Mouse (Mus musculus): ENCODE results near the gene Mipep.

Gene Mipep

GRCm38 (mm10) chr14:60767884-60768283 is 16.5 kb upstream of the Mipep start, which contains the start of gene C1qtnf9:
Gene C1qtnf9, plus strand, starts transcription at chr14:60768134.
- DNase-seq (ENCODE audit: low read depth, low spot score) = no peak
- H3K27me3 ChIP-seq (ENCODE audit: control insufficient read depth, insufficient read depth, low read length, poor library complexity, severe bottlenecking) = no peaks in the 10 kb centered on the region
- H3K36me3 ChIP-seq (ENCODE audit: control insufficient read depth, insufficient read depth, low read length, poor library complexity, severe bottlenecking) = no peaks in the 10 kb centered on the region

DNA sequence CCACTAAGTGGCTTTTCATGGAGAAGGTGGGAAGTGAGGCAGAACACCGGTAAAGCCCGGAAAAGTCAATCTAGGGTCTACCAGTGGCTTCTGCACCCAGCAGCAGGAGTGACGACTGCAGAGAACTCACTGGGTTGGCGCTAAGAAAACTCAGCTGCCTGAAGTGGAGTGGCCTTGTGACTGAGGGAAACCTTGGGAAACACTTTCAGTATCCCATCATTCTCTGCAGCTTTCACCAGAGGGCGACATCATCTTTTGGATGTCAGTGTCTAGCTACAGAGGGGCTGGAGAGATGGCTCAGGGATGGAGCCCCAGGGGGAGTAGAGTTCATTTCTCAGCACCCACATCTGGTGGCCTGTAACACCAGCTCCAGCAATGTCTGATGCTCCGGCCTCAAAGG is 15.0 kb upstream of the Mipep start:
- no peak for DNase-seq (ENCODE audit: low read depth, low spot score)
- Histone ChIP-seq H3K27me3 (ENCODE audit: control insufficient read depth, insufficient read depth, low read length, poor library complexity, severe bottlenecking) (no peaks in the 10 kb centered on the region), H3K36me3 (ENCODE audit: control insufficient read depth, insufficient read depth, low read length, poor library complexity, severe bottlenecking) (no peaks in the 10 kb centered on the region)

GRCm38 (mm10) chr14:60770594-60770993 is 13.8 kb upstream of the Mipep start:
- no peak for DNase-seq (ENCODE audit: low read depth, low spot score)
- no peaks in the 10 kb centered on the region for H3K27me3 ChIP-seq (ENCODE audit: control insufficient read depth, insufficient read depth, low read length, poor library complexity, severe bottlenecking)

DNA sequence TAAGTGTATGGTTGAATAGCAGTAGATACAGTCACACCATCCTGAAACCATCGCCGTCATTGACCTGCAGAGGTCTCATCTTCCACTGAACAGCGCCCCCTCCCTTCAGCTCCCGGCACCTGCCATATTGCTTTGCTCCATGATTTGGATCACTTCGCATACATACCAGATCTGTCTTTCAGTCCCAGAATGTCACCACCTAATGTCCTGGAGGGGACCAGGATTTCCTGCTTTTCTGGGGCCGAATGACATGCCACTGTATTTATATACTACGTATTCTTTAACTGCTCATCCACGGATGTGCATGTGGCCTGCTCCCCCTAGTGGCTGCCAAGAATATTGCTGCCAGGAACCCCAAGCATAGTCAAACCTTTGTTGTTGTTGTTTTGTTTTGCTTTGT is 13.3 kb upstream of the Mipep start:
- Histone ChIP-seq H3K27me3 (ENCODE audit: control insufficient read depth, insufficient read depth, low read length, poor library complexity, severe bottlenecking) (no peaks in the 10 kb centered on the region), H3K36me3 (ENCODE audit: control insufficient read depth, insufficient read depth, low read length, poor library complexity, severe bottlenecking) (no peaks in the 10 kb centered on the region)
- peak; percentile 81 for DNase-seq (ENCODE audit: low read depth, low spot score)

More at GRCm38 (mm10) chr14:60770594-60770993, 13.8 kb upstream of the Mipep start:
- H3K36me3 ChIP-seq (ENCODE audit: control insufficient read depth, insufficient read depth, low read length, poor library complexity, severe bottlenecking) = no peaks in the 10 kb centered on the region

DNA sequence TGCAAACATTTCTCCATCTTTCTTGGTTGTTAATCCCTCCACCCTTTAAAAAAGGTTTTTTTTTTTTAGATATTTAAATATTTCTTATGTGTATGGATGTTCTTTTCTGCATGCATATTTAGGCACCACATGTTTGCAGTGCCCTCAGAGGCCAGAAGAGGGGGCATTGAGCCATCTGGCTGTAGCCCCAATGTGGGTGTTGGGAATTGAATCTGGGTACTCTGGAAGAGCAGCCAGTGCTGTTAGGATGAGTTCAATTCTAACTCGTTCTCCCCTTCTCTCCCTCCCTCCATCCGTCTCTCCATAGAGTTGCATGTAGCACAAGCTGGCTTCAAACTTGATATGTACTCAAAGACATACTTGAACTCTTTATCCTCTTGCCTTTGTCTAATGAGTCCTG is 10.9 kb upstream of the Mipep start:
- Histone ChIP-seq H3K36me3 (ENCODE audit: control insufficient read depth, insufficient read depth, low read length, poor library complexity, severe bottlenecking) (no peaks in the 10 kb centered on the region), H3K27me3 (ENCODE audit: control insufficient read depth, insufficient read depth, low read length, poor library complexity, severe bottlenecking) (no peaks in the 10 kb centered on the region)
- DNase-seq (ENCODE audit: low read depth, low spot score) = peak; percentile 24

- Histone ChIP-seq H3K27me3 (ENCODE audit: control insufficient read depth, insufficient read depth, low read length, poor library complexity, severe bottlenecking) (no peaks in the 10 kb centered on the region), H3K36me3 (ENCODE audit: control insufficient read depth, insufficient read depth, low read length, poor library complexity, severe bottlenecking) (no peaks in the 10 kb centered on the region)
- DNase-seq (ENCODE audit: low read depth, low spot score) = no peak
Measured at GRCm38 (mm10) chr14:60776521-60776920, 7.9 kb upstream of the Mipep start.

GRCm38 (mm10) chr14:60777485-60777919 is 6.9 kb upstream of the Mipep start:
- Histone ChIP-seq H3K27me3 (ENCODE audit: control insufficient read depth, insufficient read depth, low read length, poor library complexity, severe bottlenecking) (no peaks in the 10 kb centered on the region), H3K36me3 (ENCODE audit: control insufficient read depth, insufficient read depth, low read length, poor library complexity, severe bottlenecking) (no peaks in the 10 kb centered on the region)
- DNase-seq (ENCODE audit: low read depth, low spot score) = no peak

DNA sequence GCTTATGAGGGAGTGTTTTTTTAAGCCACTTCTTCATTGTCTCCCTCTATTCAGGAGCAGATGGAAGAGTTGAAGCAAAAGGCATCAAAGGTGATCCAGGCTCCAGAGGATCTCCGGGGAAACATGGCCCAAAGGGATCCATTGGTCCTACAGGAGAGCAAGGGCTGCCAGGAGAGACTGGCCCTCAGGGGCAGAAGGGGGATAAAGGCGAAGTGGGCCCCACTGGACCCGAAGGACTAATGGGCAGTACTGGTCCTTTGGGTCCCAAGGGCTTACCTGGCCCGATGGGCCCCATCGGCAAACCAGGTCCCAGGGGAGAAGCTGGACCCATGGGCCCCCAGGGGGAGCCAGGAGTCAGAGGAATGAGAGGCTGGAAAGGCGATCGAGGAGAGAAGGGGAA is 5.2 kb upstream of the Mipep start:
- DNase-seq (ENCODE audit: low read depth, low spot score) = no peak
- Histone ChIP-seq H3K27me3 (ENCODE audit: control insufficient read depth, insufficient read depth, low read length, poor library complexity, severe bottlenecking) (no peaks in the 10 kb centered on the region), H3K36me3 (ENCODE audit: control insufficient read depth, insufficient read depth, low read length, poor library complexity, severe bottlenecking) (no peaks in the 10 kb centered on the region)

DNA sequence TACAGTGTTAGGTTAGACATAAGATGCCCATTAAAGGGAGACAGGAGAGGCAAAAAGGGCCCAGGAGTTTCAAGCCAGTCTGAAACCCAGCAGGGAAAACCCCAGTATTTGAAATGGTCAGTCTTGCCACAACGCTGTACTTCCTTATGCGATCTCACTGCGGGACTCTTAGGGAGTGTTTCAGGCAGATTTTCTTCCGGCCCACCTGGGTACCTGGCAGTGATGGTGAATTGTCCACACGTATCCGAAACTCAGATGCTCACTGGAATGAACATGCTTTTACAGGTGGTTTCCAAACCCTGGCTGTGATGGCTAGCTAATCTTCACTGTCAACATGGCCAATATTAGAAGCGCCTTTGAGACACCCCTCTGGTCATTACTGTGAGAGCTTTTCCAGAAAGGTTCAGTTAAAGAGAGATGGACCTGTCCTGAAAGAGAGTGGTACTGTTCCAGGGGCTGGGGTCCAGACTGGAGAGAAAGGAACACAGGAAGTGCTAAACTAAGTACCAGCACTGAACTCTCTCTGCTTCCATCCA is 2.2 kb upstream of the Mipep start:
- H3K27me3 ChIP-seq (ENCODE audit: control insufficient read depth, insufficient read depth, low read length, poor library complexity, severe bottlenecking) = no peaks in the 10 kb centered on the region

GRCm38 (mm10) chr14:60783196-60783595 is 1.2 kb upstream of the Mipep start:
- no peaks in the 10 kb centered on the region for H3K36me3 ChIP-seq (ENCODE audit: control insufficient read depth, insufficient read depth, low read length, poor library complexity, severe bottlenecking)
- no peak for DNase-seq (ENCODE audit: low read depth, low spot score)

More for the DNA sequence above, 2.2 kb upstream of the Mipep start:
- no peak for DNase-seq (ENCODE audit: low read depth, low spot score)
- no peaks in the 10 kb centered on the region for H3K36me3 ChIP-seq (ENCODE audit: control insufficient read depth, insufficient read depth, low read length, poor library complexity, severe bottlenecking)

GRCm38 (mm10) chr14:60790103-60790502 is 5.7 kb downstream of the Mipep start:
- Histone ChIP-seq H3K36me3 (ENCODE audit: control insufficient read depth, insufficient read depth, low read length, poor library complexity, severe bottlenecking) (peaks cover 2% of the 10 kb centered on the region), H3K27me3 (ENCODE audit: control insufficient read depth, insufficient read depth, low read length, poor library complexity, severe bottlenecking) (no peaks in the 10 kb centered on the region)
- DNase-seq (ENCODE audit: low read depth, low spot score) = peak; percentile 78

More at GRCm38 (mm10) chr14:60783196-60783595, 1.2 kb upstream of the Mipep start:
- H3K27me3 ChIP-seq (ENCODE audit: control insufficient read depth, insufficient read depth, low read length, poor library complexity, severe bottlenecking) = no peaks in the 10 kb centered on the region

DNA sequence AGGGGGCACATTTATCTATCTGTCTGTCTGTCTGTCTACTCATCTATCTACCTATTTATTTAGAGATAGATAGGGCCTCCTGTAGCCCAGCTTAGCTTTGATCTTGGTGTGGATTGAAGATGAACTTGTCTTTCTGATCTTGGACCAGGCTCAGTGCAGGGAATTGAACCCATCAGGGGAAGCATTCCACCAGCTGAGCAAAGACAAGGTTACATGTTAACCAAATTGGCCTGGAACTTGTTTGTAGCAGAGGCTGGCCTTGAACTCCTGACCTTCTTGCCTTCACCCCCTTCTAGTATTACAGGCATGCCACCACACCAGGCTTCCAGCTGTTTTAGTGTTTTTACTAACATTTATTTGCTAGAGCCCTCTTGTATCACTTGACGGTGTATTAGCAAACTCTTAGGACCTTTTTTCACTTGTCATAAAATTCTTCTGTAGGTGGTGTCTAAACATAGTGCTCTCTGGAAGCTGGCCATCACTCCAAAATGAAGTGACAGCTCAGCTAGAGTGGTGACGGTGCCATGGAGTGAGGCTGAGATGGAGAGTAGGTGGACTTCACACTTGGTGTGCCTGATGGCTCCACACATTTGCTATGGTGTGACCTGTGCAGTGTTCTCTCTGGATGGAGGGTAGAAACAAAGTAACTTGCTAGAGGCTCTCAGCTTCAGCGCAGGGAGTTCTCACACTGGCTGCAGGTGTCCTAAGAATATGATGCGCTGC is 12.4 kb downstream of the Mipep start:
- peaks cover 1% of the 10 kb centered on the region; the same call in 1 of the 2 replicates for H3K36me3 ChIP-seq (ENCODE audit: control insufficient read depth, insufficient read depth, low read length, poor library complexity, severe bottlenecking)
- H3K27me3 ChIP-seq (ENCODE audit: control insufficient read depth, insufficient read depth, low read length, poor library complexity, severe bottlenecking) = no peaks in the 10 kb centered on the region
- DNase-seq (ENCODE audit: low read depth, low spot score) = no peak

DNA sequence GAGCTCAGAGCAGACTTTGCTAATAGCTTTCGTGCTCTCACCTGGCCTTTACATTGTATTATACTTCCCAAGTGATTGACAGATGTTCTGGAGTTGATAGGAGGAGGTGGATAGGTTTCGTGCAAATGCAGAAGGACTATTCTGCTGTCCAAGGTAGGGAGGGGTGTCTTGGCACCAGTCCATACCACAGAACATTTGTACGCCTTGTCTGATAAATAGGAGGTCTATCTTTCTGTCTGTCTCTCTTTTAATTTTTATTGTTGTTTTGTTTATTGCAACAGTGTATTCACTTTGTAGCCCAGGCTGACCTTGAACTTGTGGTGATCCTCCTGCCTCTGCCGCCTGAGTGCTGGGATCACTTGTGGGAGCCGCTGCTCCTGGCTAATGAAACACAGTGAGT is 13.2 kb downstream of the Mipep start:
- H3K27me3 ChIP-seq (ENCODE audit: control insufficient read depth, insufficient read depth, low read length, poor library complexity, severe bottlenecking) = no peaks in the 10 kb centered on the region
- DNase-seq (ENCODE audit: low read depth, low spot score) = no peak
- peaks cover 3% of the 10 kb centered on the region; the same call in 1 of the 2 replicates for H3K36me3 ChIP-seq (ENCODE audit: control insufficient read depth, insufficient read depth, low read length, poor library complexity, severe bottlenecking)

DNA sequence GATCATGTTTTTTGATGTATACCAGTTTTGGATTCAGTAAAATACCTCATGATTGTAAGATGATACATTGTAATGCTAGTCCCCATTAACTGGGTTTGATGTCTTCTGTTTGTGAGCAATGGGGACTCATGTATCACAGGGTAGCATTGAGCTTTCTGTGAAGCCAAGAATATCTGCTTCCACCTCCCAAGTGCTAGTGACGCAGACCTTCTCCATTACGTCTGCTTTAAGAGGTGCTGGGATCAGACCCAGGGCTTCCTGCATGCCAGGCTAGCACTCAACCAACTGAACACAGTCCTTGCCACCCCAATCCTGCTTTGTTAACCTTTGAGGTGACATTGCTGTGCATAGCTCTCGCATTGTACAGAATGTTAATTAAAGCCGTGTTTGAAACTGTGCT is 14.3 kb downstream of the Mipep start:
- no peak for DNase-seq (ENCODE audit: low read depth, low spot score)
- Histone ChIP-seq H3K27me3 (ENCODE audit: control insufficient read depth, insufficient read depth, low read length, poor library complexity, severe bottlenecking) (no peaks in the 10 kb centered on the region), H3K36me3 (ENCODE audit: control insufficient read depth, insufficient read depth, low read length, poor library complexity, severe bottlenecking) (peaks cover 3% of the 10 kb centered on the region; the same call in 1 of the 2 replicates)

All from splenic B cell, adult 2 months (primary cell).